ENCODE assay signal across 13 mouse cellular contexts in the genomic region with DNA sequence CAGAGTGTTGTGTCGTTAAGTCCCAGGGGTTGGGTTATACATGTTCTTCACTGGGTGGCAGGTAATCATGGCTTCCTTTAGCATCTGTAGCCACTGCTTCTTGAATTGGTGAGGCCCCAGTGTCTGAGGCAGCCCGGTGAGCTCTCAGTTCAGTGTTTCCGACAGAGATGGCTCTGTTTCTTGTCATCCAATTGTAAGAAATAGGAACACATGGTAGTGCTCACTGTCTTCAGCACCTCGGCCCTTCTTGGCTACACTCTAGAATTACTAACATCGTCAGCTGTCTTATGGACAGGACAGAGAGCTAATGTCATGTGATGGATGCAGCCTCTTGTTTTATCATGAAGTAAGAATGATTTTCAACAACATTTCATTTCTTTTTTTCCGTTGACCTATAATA.
"Had no signal": no experiment of that assay in that cellular context is flagged by ENCODE, and none has a peak within 500 bp of the region (broad histone marks: within the 10 kb centered on the region; RNA-seq: fewer than 3 reads in every experiment).

No protein-coding gene starts in this region.

- H3K9me3 ChIP-seq: limb, embryonic 13.5 days; midbrain, embryonic 13.5 days; stomach, embryonic 15.5 days had no signal

- H3K4me3 ChIP-seq: limb, embryonic 13.5 days; midbrain, embryonic 13.5 days; stomach, embryonic 15.5 days had no signal

- H3K36me3 ChIP-seq: limb, embryonic 13.5 days; midbrain, embryonic 13.5 days; stomach, embryonic 15.5 days had no signal

- ATAC-seq: midbrain, embryonic 13.5 days had no signal

- H3K9ac ChIP-seq: limb, embryonic 13.5 days; liver, embryonic 14.5 days; midbrain, embryonic 13.5 days; stomach, embryonic 15.5 days had no signal

- H3K4me1 ChIP-seq: stomach, embryonic 15.5 days had no signal

- DNase-seq: kidney, adult 11 months; kidney, adult 9 months; kidney, postnatal 36 days; left cerebral cortex, postnatal 4 days; lung, adult 18-20 months; lung, postnatal 36 days; right cerebral cortex, adult 18-20 months; right cerebral cortex, postnatal 25 days had no signal

- H3K4me2 ChIP-seq: limb, embryonic 13.5 days; midbrain, embryonic 13.5 days; stomach, embryonic 15.5 days had no signal

- H3K27ac ChIP-seq: kidney, postnatal 0 days; limb, embryonic 13.5 days; liver, embryonic 14.5 days; midbrain, embryonic 13.5 days; stomach, embryonic 15.5 days had no signal
